Mouse (Mus musculus): ENCODE data around the gene Eif5a. TPM values are rescaled to one million over a fixed set of nuclear protein-coding genes. Genes with fewer than 3 reads are reported as not detected.
A peak's percentile ranks its signal among the peaks of the same experiment; 100 is the strongest.
"Not testable (repeated sequence)": the region's sequence is repeated elsewhere in the genome, so short reads cannot be mapped to it uniquely, and the experiment has no call there.

Eif5a gene
- polyA plus RNA-seq, 1 experiment from 2014 or later, result 1,317 TPM

GRCm38 (mm10) chr11:69930967-69931537 lies 9.3 kb upstream of the Eif5a start:
- 65% methylated on average over 3 of the region's 3 CpGs for WGBS
- H3K27me3 ChIP-seq (ENCODE audit: control insufficient read depth, insufficient read depth, low read length), result 0 out of 2 replicates have a peak, but pooled peaks cover 2% of the 10 kb centered on the region
- no peak overlapping the region for H3K4me2 ChIP-seq (ENCODE audit: low read depth, low read length)
- H3K4me3 ChIP-seq (ENCODE audit: low read length), result no peak overlapping the region
- ATAC-seq (replicated peaks; ENCODE audit: extremely low read depth, insufficient read depth, low FRiP score), result no peak
- H3K9me3 ChIP-seq (replicated peaks; ENCODE audit: control insufficient read depth, low read length), result no peaks in the 10 kb centered on the region
- H3K27ac ChIP-seq (ENCODE audit: low read length), result peak overlapping the region; percentile 53; the same call in 1 of the 2 replicates
- no peak overlapping the region for H3K9ac ChIP-seq (ENCODE audit: low read length)
- H3K4me1 ChIP-seq (ENCODE audit: control insufficient read depth, insufficient read depth, low read length), result peaks cover 12% of the 10 kb centered on the region
- H3K36me3 ChIP-seq (ENCODE audit: control insufficient read depth, insufficient read depth), result no peaks in the 10 kb centered on the region

GRCm38 (mm10) chr11:69930176-69930575 lies 8.4 kb upstream of the Eif5a start:
- H3K9ac ChIP-seq (ENCODE audit: low read length); H3K36me3 ChIP-seq (ENCODE audit: control insufficient read depth, insufficient read depth); H3K9me3 ChIP-seq (replicated peaks; ENCODE audit: control insufficient read depth, low read length); H3K27me3 ChIP-seq (ENCODE audit: control insufficient read depth, insufficient read depth, low read length); H3K4me3 ChIP-seq (ENCODE audit: low read length); H3K27ac ChIP-seq (ENCODE audit: low read length); H3K4me1 ChIP-seq (ENCODE audit: control insufficient read depth, insufficient read depth, low read length); H3K4me2 ChIP-seq (ENCODE audit: low read depth, low read length); ATAC-seq (replicated peaks; ENCODE audit: extremely low read depth, insufficient read depth, low FRiP score): not testable (repeated sequence)
- 88% methylated on average over 8 of the region's 8 CpGs for whole genome bisulfite sequencing

- no peak overlapping the region for H3K27ac ChIP-seq (ENCODE audit: low read length)
- no peaks in the 10 kb centered on the region for H3K27me3 ChIP-seq (ENCODE audit: control insufficient read depth, insufficient read depth, low read length)
- H3K4me1 ChIP-seq (ENCODE audit: control insufficient read depth, insufficient read depth, low read length), result peaks cover 4% of the 10 kb centered on the region
- H3K9ac ChIP-seq (ENCODE audit: low read length), result no peak overlapping the region
- WGBS, result 36% methylated on average over 4 of the region's 4 CpGs
- no peak overlapping the region for H3K4me2 ChIP-seq (ENCODE audit: low read depth, low read length)
- no peaks in the 10 kb centered on the region for H3K9me3 ChIP-seq (replicated peaks; ENCODE audit: control insufficient read depth, low read length)
- no peak for ATAC-seq (replicated peaks; ENCODE audit: extremely low read depth, insufficient read depth, low FRiP score)
- no peaks in the 10 kb centered on the region for H3K36me3 ChIP-seq (ENCODE audit: control insufficient read depth, insufficient read depth)
- H3K4me3 ChIP-seq (ENCODE audit: low read length), result no peak overlapping the region
Observed at GRCm38 (mm10) chr11:69929712-69930111, 8.0 kb upstream of the Eif5a start.

GRCm38 (mm10) chr11:69927501-69927900 lies 5.7 kb upstream of the Eif5a start:
- Histone ChIP-seq H3K9ac (ENCODE audit: low read length) (no peak overlapping the region), H3K36me3 (ENCODE audit: control insufficient read depth, insufficient read depth) (no peaks in the 10 kb centered on the region), H3K4me1 (ENCODE audit: control insufficient read depth, insufficient read depth, low read length) (no peaks in the 10 kb centered on the region; the same call in 1 of the 2 replicates), H3K27me3 (ENCODE audit: control insufficient read depth, insufficient read depth, low read length) (no peaks in the 10 kb centered on the region), H3K4me2 (ENCODE audit: low read depth, low read length) (no peak overlapping the region), H3K9me3 (replicated peaks; ENCODE audit: control insufficient read depth, low read length) (no peaks in the 10 kb centered on the region), H3K27ac (ENCODE audit: low read length) (no peak overlapping the region), H3K4me3 (ENCODE audit: low read length) (no peak overlapping the region)
- ATAC-seq (replicated peaks; ENCODE audit: extremely low read depth, insufficient read depth, low FRiP score), result no peak
- 90% methylated on average over 2 of the region's 2 CpGs for WGBS

GRCm38 (mm10) chr11:69922796-69923195 lies 1.0 kb upstream of the Eif5a start:
- ATAC-seq (replicated peaks; ENCODE audit: extremely low read depth, insufficient read depth, low FRiP score), result no peak
- peaks cover 11% of the 10 kb centered on the region for H3K36me3 ChIP-seq (ENCODE audit: control insufficient read depth, insufficient read depth)
- 69% methylated on average over 3 of the region's 3 CpGs for WGBS
- no peak overlapping the region for H3K4me3 ChIP-seq (ENCODE audit: low read length)
- H3K27me3 ChIP-seq (ENCODE audit: control insufficient read depth, insufficient read depth, low read length), result no peaks in the 10 kb centered on the region
- peak overlapping the region; percentile 88; the same call in 1 of the 2 replicates for H3K4me2 ChIP-seq (ENCODE audit: low read depth, low read length)
- H3K27ac ChIP-seq (ENCODE audit: low read length), result peak overlapping the region; percentile 48; the same call in 1 of the 2 replicates
- H3K9ac ChIP-seq (ENCODE audit: low read length), result 0 out of 2 replicates have a peak overlapping the region, but pooled peaks have one; percentile 2
- H3K4me1 ChIP-seq (ENCODE audit: control insufficient read depth, insufficient read depth, low read length), result peaks cover 18% of the 10 kb centered on the region
- no peaks in the 10 kb centered on the region for H3K9me3 ChIP-seq (replicated peaks; ENCODE audit: control insufficient read depth, low read length)

- ATAC-seq (replicated peaks; ENCODE audit: extremely low read depth, insufficient read depth, low FRiP score), result no peak
- Histone ChIP-seq H3K4me1 (ENCODE audit: control insufficient read depth, insufficient read depth, low read length) (peaks cover 18% of the 10 kb centered on the region), H3K9ac (ENCODE audit: low read length) (peak overlapping the region; percentile 86), H3K4me3 (ENCODE audit: low read length) (peak overlapping the region; percentile 74), H3K27ac (ENCODE audit: low read length) (peak overlapping the region; percentile 100), H3K36me3 (ENCODE audit: control insufficient read depth, insufficient read depth) (peaks cover 18% of the 10 kb centered on the region), H3K4me2 (ENCODE audit: low read depth, low read length) (peak overlapping the region; percentile 88), H3K27me3 (ENCODE audit: control insufficient read depth, insufficient read depth, low read length) (no peaks in the 10 kb centered on the region), H3K9me3 (replicated peaks; ENCODE audit: control insufficient read depth, low read length) (no peaks in the 10 kb centered on the region)
- 4% methylated on average over 12 of the region's 12 CpGs for WGBS
Observed at GRCm38 (mm10) chr11:69922012-69922756, 426 bp upstream of the Eif5a start.

- no peaks in the 10 kb centered on the region for H3K27me3 ChIP-seq (ENCODE audit: control insufficient read depth, insufficient read depth, low read length)
- H3K4me2 ChIP-seq (ENCODE audit: low read depth, low read length), result peak overlapping the region; percentile 98
- peak overlapping the region; percentile 91 for H3K4me3 ChIP-seq (ENCODE audit: low read length)
- under 1% methylated on average over 62 of the region's 65 CpGs for WGBS
- H3K9me3 ChIP-seq (replicated peaks; ENCODE audit: control insufficient read depth, low read length), result no peaks in the 10 kb centered on the region
- H3K27ac ChIP-seq (ENCODE audit: low read length), result peak overlapping the region; percentile 97
- H3K4me1 ChIP-seq (ENCODE audit: control insufficient read depth, insufficient read depth, low read length), result peaks cover 27% of the 10 kb centered on the region
- peak overlapping the region; percentile 98 for H3K9ac ChIP-seq (ENCODE audit: low read length)
- 0 out of 2 replicates have a peak, but pooled peaks have one; percentile 7 for ATAC-seq (replicated peaks; ENCODE audit: extremely low read depth, insufficient read depth, low FRiP score)
- peaks cover 31% of the 10 kb centered on the region for H3K36me3 ChIP-seq (ENCODE audit: control insufficient read depth, insufficient read depth)
Observed at GRCm38 (mm10) chr11:69920266-69921031, 1.3 kb downstream of the Eif5a start.

- Histone ChIP-seq H3K36me3 (ENCODE audit: control insufficient read depth, insufficient read depth) (peaks cover 32% of the 10 kb centered on the region), H3K4me2 (ENCODE audit: low read depth, low read length) (peak overlapping the region; percentile 98), H3K4me1 (ENCODE audit: control insufficient read depth, insufficient read depth, low read length) (peaks cover 34% of the 10 kb centered on the region), H3K27me3 (ENCODE audit: control insufficient read depth, insufficient read depth, low read length) (no peaks in the 10 kb centered on the region), H3K4me3 (ENCODE audit: low read length) (peak overlapping the region; percentile 91), H3K9me3 (replicated peaks; ENCODE audit: control insufficient read depth, low read length) (no peaks in the 10 kb centered on the region), H3K27ac (ENCODE audit: low read length) (peak overlapping the region; percentile 97), H3K9ac (ENCODE audit: low read length) (peak overlapping the region; percentile 98)
- ATAC-seq (replicated peaks; ENCODE audit: extremely low read depth, insufficient read depth, low FRiP score), result peak; percentile 11; the same call in 1 of the 2 replicates
- under 1% methylated on average over 17 of the region's 17 CpGs for WGBS
Observed at GRCm38 (mm10) chr11:69919661-69920265, 2.0 kb downstream of the Eif5a start.
